Mouse (Mus musculus) MEL (cell line): ENCODE data around the gene Zcrb1. TPM values are rescaled to one million over a fixed set of nuclear protein-coding genes. Genes with fewer than 3 reads are reported as not detected.

Experiments used
- DNase-seq: peaks from one replicate; pipeline ENCODE4 v3.0.0; 2011; ENCODE audit warnings: low read depth, low spot score
- H3K27ac ChIP-seq: 2 replicates; pipeline ENCODE4 v1.5.1; 2012; ENCODE audit warnings: low read depth, mild to moderate bottlenecking, control low read depth, low read length, moderate library complexity; ENCODE audit not compliant: control insufficient read depth
- H3K27me3 ChIP-seq, 2 experiments: fragments of 150-350 bp in 1 of 2; sonication (generic) in 1 of 2; 2 replicates each; pipeline ENCODE4 v1.6.1; 2012; ENCODE audit warnings: low read length in 2 of 2, mild to moderate bottlenecking in 2 of 2, improper control_type of control experiment in 1 of 2, moderate library complexity in 1 of 2; ENCODE audit not compliant: insufficient read depth in 2 of 2, control insufficient read depth in 1 of 2
- H3K36me3 ChIP-seq, 2 experiments: 2 replicates each; pipeline ENCODE4 v1.6.1; 2012 to 2014; ENCODE audit warnings: low read length in 2 of 2, improper control_type of control experiment in 1 of 2, inconsistent platforms in 1 of 2, mild to moderate bottlenecking in 1 of 2; ENCODE audit not compliant: insufficient read depth in 2 of 2, control insufficient read depth in 1 of 2
- H3K4me1 ChIP-seq, 2 experiments: fragments of 150-350 bp in 1 of 2; sonication (generic) in 1 of 2; 2 replicates each; pipeline ENCODE4 v1.6.1; 2012; ENCODE audit warnings: low read length in 2 of 2, improper control_type of control experiment in 1 of 2, mild to moderate bottlenecking in 1 of 2; ENCODE audit not compliant: insufficient read depth in 2 of 2, control insufficient read depth in 1 of 2
- H3K4me3 ChIP-seq, 2 experiments: fragments of 150-350 bp in 1 of 2; sonication (generic) in 1 of 2; 2 replicates each; pipeline ENCODE4 v1.5.1; 2012; ENCODE audit warnings: low read depth in 2 of 2, low read length in 2 of 2, mild to moderate bottlenecking in 2 of 2, moderate library complexity in 2 of 2, control low read depth in 1 of 2, improper control_type of control experiment in 1 of 2; ENCODE audit not compliant: control insufficient read depth in 1 of 2, insufficient read depth in 1 of 2
- H3K79me2 ChIP-seq: 2 replicates; pipeline ENCODE4 v1.6.1; 2012; ENCODE audit warnings: mild to moderate bottlenecking, low read length, moderate library complexity; ENCODE audit not compliant: control insufficient read depth, poor library complexity, insufficient read depth
- H3K9ac ChIP-seq: 2 replicates; pipeline ENCODE4 v1.6.1; 2012; ENCODE audit warnings: low read depth, mild to moderate bottlenecking, control low read depth, low read length, moderate library complexity; ENCODE audit not compliant: control insufficient read depth, poor library complexity, severe bottlenecking
- H3K9me3 ChIP-seq: fragments of 150-350 bp; sonication (generic); replicated peaks from 2 replicates; pipeline ENCODE4 v1.6.1; 2012; ENCODE audit warnings: mild to moderate bottlenecking, low read length, improper control_type of control experiment, moderate library complexity; ENCODE audit not compliant: insufficient read depth
- E2F4 ChIP-seq: IDR thresholded peaks from 2 replicates; pipeline ENCODE4 v1.6.1; 2011; ENCODE audit warnings: low read depth, low read length, improper control_type of control experiment, borderline replicate concordance
- ELF1 ChIP-seq: IDR thresholded peaks from 2 replicates; pipeline ENCODE4 v1.6.1; 2014; ENCODE audit warnings: low read depth, mild to moderate bottlenecking, inconsistent platforms, low read length, improper control_type of control experiment, moderate library complexity
- ETS1 ChIP-seq: IDR thresholded peaks from 2 replicates; pipeline ENCODE4 v1.6.1; 2012; ENCODE audit warnings: low read depth, mild to moderate bottlenecking, inconsistent platforms, low read length, improper control_type of control experiment, moderate library complexity
- GATA1 ChIP-seq: IDR thresholded peaks from 2 replicates; pipeline ENCODE4 v1.6.1; 2011; ENCODE audit warnings: low read depth, low read length, improper control_type of control experiment
- JUND ChIP-seq: IDR thresholded peaks from 2 replicates; pipeline ENCODE4 v1.6.1; 2011; ENCODE audit warnings: low read depth, mild to moderate bottlenecking, improper control_type of control experiment, low read length
- KAT2A ChIP-seq: conservative IDR thresholded peaks from 2 replicates; pipeline ENCODE4 v1.6.1; 2012; ENCODE audit warnings: low read depth, low read length, improper control_type of control experiment, inconsistent platforms
- MAFK ChIP-seq: IDR thresholded peaks from 2 replicates; pipeline ENCODE4 v1.6.1; 2011; ENCODE audit warnings: low read depth, mild to moderate bottlenecking, low read length, improper control_type of control experiment, borderline replicate concordance
- MEF2A ChIP-seq: IDR thresholded peaks from 2 replicates; pipeline ENCODE4 v1.6.1; 2014; ENCODE audit warnings: low read depth, mild to moderate bottlenecking, inconsistent platforms, low read length, improper control_type of control experiment; ENCODE audit not compliant: poor library complexity, insufficient replicate concordance, severe bottlenecking; ENCODE audit errors: extremely low read depth
- MYB ChIP-seq: IDR thresholded peaks from 2 replicates; pipeline ENCODE4 v1.6.1; 2011; ENCODE audit warnings: mild to moderate bottlenecking, low read depth, low read length, improper control_type of control experiment
- POLR2AphosphoS2 ChIP-seq: IDR thresholded peaks from 2 replicates; pipeline ENCODE4 v1.6.1; 2011; ENCODE audit warnings: low read length, improper control_type of control experiment
- POLR2AphosphoS5 ChIP-seq: IDR thresholded peaks from 2 replicates; pipeline ENCODE4 v1.6.1; 2012; ENCODE audit warnings: low read depth, borderline replicate concordance, mild to moderate bottlenecking, inconsistent platforms, low read length, moderate library complexity, mixed read lengths
- RCOR1 ChIP-seq: IDR thresholded peaks from 2 replicates; pipeline ENCODE4 v1.6.1; 2012; ENCODE audit warnings: low read depth, mild to moderate bottlenecking, inconsistent platforms, low read length, improper control_type of control experiment
- SIN3A ChIP-seq: IDR thresholded peaks from 2 replicates; pipeline ENCODE4 v1.6.1; 2012; ENCODE audit warnings: low read length, improper control_type of control experiment, inconsistent platforms
- USF1 ChIP-seq: IDR thresholded peaks from 2 replicates; pipeline ENCODE4 v1.6.1; 2014; ENCODE audit warnings: low read depth, mild to moderate bottlenecking, inconsistent platforms, low read length, improper control_type of control experiment, moderate library complexity
- USF2 ChIP-seq, 2 experiments: IDR thresholded peaks; 2 replicates each; pipeline ENCODE4 v1.6.1; 2011 to 2012; ENCODE audit warnings: improper control_type of control experiment in 2 of 2, low read length in 2 of 2, borderline replicate concordance in 1 of 2, inconsistent platforms in 1 of 2, low read depth in 1 of 2, mild to moderate bottlenecking in 1 of 2; ENCODE audit not compliant: insufficient read depth in 1 of 2
- polyA plus RNA-seq, 2 experiments: library from polyadenylated mRNA; stranded (reverse) in 1 of 2; unstranded in 1 of 2; fragments of >175 nt in 1 of 2; fragments of >200 nt in 1 of 2; gene quantifications; 2 replicates each; pipeline versions ENCODE4 v1.2.1 to v1.2.4; 2012; ENCODE audit warnings: low replicate concordance in 2 of 2, low read depth in 1 of 2; ENCODE audit not compliant: insufficient read length in 2 of 2, insufficient read depth in 1 of 2, missing spikeins in 1 of 2
- total RNA-seq: library from RNA; depleted of rRNA; stranded (reverse); fragments of 300-350 nt; gene quantifications from 2 replicates; pipeline ENCODE4 v1.2.3, GENCODE M21; 2012

Zcrb1 gene
- total and polyA plus RNA-seq, 3 experiments, result 70.0 to 149 TPM; not detected in 1

- TF ChIP-seq POLR2AphosphoS2, result no peak
- TF ChIP-seq ETS1, result no peak
- TF ChIP-seq SIN3A, result no peak
- no peak for TF ChIP-seq GATA1
- no peak for TF ChIP-seq JUND
- no peak for TF ChIP-seq USF2 (IDR thresholded peaks at IDR 0.05; ENCODE audit: borderline replicate concordance in 1 of 2, insufficient read depth in 1 of 2, low read depth in 1 of 2, low read length in 2 of 2)
- TF ChIP-seq E2F4, result no peak
- TF ChIP-seq MEF2A, result no peak
- no peak for TF ChIP-seq KAT2A
- TF ChIP-seq POLR2AphosphoS5, result no peak
- no peak for TF ChIP-seq MAFK
- no peak for TF ChIP-seq RCOR1
- no peak for TF ChIP-seq ELF1
- no peak for TF ChIP-seq USF1
- TF ChIP-seq, all 39 proteins: peak for 0
- Histone ChIP-seq H3K36me3 (no peaks in the 10 kb centered on the region), H3K27me3 (no peaks in the 10 kb centered on the region), H3K9me3 (no peaks in the 10 kb centered on the region), H3K4me3 (no peak overlapping the region), H3K79me2 (no peaks in the 10 kb centered on the region), H3K9ac (no peak overlapping the region), H3K27ac (no peak overlapping the region), H3K4me1 (peaks cover 0 to 3% of the 10 kb centered on the region in 2 experiments; a peak in 1 of 4 replicates)
- no peak for DNase-seq
These were observed 29.6 kb downstream of the Zcrb1 start for GRCm38 (mm10) chr15:93368558-93368957.

GRCm38 (mm10) chr15:93365561-93365960 lies 32.6 kb downstream of the Zcrb1 start:
- no peaks in the 10 kb centered on the region for H3K27me3 ChIP-seq

More at GRCm38 (mm10) chr15:93365561-93365960, 32.6 kb downstream of the Zcrb1 start:
- no peak overlapping the region for H3K27ac ChIP-seq
- no peak for DNase-seq
- H3K36me3 ChIP-seq, result no peaks in the 10 kb centered on the region
- no peak for TF ChIP-seq MYB
- no peak overlapping the region for H3K9ac ChIP-seq
- no peaks in the 10 kb centered on the region for H3K9me3 ChIP-seq
- no peaks in the 10 kb centered on the region for H3K79me2 ChIP-seq
- no peak overlapping the region for H3K4me3 ChIP-seq
- no peaks in the 10 kb centered on the region for H3K4me1 ChIP-seq
